Mouse (Mus musculus): ENCODE results near the gene Emc3. TPM values are rescaled to one million over a fixed set of nuclear protein-coding genes. Genes with fewer than 3 reads are reported as not detected.
A peak's percentile ranks its signal among the peaks of the same experiment; 100 is the strongest.

Gene Emc3
- polyA plus RNA-seq, 1 experiment from 2014 or later: 162 TPM

DNA sequence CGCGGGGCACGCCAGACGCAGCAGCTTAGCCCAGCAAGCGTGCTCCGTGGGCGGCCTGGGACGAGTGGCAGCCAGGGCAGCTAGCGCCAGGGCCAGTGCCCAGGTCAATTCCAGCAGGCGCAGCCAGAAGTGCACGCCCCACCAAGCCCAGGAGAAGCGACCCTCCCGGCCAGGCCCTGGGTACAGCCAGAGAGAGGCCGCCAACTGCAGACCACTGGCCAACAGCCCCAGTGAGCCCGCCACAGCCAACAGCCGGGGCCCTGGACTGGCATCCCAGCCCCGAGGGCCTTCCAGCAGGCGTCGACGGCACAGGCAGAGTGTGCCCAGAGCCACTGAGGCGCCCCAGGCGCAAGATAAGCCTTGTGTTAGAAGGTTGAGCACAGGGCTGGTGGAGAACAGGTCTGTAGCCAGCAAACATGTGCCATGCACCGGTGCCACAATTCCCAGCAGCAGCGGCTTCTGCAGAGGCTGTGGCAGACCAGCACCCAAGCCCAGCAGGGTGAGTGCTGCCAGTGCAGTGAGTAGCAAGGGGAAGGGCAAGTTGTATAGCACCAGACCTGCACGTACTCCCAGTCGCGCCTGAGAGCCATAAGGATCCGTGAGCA is 36.3 kb downstream of the Emc3 start:
- CTCF ChIA-PET: interaction anchor here (1.1 kb wide), 1 partner anchor 12 kb away, joined by 3 read pairs; no protein-coding TSS in a partner anchor
- DNase-seq (ENCODE audit: low read depth, low spot score): no peak

DNA sequence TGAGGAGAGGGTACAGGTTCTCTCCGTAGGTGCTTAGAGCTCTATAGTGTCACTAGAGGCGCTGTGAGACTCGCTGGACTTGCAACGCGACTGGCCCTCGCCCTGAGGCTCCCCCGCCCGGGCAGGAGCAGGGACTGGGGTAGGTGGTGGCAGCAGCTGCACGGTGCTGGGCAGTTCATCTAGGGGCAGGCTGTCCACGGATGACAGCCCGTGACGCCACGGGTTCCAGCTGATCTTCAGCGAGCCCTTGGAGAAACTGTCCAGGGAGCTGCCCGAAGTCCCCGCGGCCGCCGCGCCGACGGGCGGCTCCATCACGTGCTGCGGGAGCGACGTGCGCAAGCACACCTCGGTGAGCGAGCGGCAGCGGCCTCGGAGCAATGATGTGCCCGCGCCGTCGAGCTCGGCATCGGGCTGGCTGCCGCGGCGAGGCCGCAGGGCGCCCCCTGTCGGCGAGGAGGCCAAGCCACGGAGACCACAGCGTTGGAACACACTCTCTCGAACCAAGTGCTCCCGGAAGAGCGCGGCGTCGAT is 37.1 kb downstream of the Emc3 start:
- ATAC-seq (no peak), DNase-seq (ENCODE audit: low read depth, low spot score) (no peak)
- CTCF ChIA-PET: interaction anchor here (1.1 kb wide), 1 partner anchor 12 kb away, joined by 3 read pairs; no protein-coding TSS in a partner anchor
- in situ Hi-C loops (cut with MboI; ENCODE audit: low pct_unique_long_range_greater_than_20kb): no loop called here
- H3K27me3 ChIP-seq: no peaks in the 10 kb centered on the region
- POLR2A ChIA-PET: interaction anchor here (3.2 kb wide), 1 partner anchor 13 kb away, joined by 9 read pairs; no protein-coding TSS in a partner anchor
- no peak for TF ChIP-seq CTCF (IDR thresholded peaks at IDR 0.05)

More for the DNA sequence above, 36.3 kb downstream of the Emc3 start:
- no peak for ATAC-seq
- POLR2A ChIA-PET: no interaction called here
- no peak for TF ChIP-seq CTCF (IDR thresholded peaks at IDR 0.05)
- no peaks in the 10 kb centered on the region for H3K27me3 ChIP-seq
- in situ Hi-C loops (cut with MboI; ENCODE audit: low pct_unique_long_range_greater_than_20kb): no loop called here

DNA sequence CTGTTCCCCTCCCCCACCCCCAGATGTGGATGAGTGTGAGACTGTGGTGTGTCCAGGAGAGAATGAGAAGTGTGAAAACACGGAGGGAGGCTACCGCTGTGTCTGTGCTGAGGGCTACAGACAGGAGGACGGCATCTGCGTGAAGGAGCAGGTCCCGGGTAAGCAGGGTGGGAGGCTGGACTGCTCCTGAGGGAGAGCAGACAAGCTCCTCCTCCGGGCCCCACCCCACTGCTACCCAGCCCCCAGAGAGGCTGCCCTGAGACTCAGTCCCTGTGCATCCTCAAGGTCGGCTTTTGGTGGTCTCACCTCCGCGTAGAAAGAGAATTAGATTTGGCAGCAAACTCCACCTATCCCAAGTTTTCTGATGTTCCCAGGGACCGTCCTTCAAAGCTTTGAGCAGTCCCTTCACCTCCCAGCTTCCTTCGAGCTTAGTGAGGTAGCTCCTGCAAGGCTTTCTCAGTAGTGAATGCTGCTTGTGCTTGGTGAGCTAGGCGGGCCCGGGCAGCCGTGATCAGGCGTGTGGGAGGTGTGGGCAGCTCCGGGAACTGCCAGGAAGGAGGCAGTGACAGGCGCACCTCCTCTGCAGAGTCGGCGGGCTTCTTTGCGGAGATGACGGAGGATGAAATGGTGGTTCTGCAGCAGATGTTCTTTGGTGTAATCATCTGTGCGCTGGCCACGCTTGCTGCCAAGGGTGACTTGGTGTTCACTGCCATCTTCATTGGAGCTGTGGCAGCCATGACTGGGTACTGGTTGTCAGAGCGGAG is 39.2 kb downstream of the Emc3 start:
- in situ Hi-C loops (cut with MboI; ENCODE audit: low pct_unique_long_range_greater_than_20kb): no loop called here
- H3K27me3 ChIP-seq: no peaks in the 10 kb centered on the region
- ChIA-PET POLR2A (interaction anchor here (3.2 kb wide), 1 partner anchor 11 kb away, joined by 9 read pairs; no protein-coding TSS in a partner anchor), CTCF (no interaction called here)
- DNase-seq (ENCODE audit: low read depth, low spot score) (no peak), ATAC-seq (no peak)
- TF ChIP-seq CTCF (IDR thresholded peaks at IDR 0.05): no peak

DNA sequence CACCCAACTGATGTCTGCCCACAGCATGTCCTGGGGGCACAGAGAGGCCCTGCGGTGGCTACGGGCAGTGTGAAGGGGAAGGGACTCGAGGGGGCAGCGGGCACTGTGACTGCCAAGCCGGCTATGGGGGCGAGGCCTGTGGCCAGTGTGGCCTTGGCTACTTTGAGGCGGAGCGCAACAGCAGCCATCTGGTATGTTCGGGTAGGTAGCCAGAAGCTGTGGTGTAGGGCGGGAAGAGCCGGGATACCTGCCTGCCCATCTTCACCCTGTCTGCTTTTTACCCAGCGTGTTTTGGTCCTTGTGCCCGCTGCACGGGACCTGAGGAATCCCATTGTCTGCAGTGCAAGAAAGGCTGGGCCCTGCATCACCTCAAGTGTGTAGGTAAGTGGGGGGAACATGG is 42.0 kb downstream of the Emc3 start:
- H3K27me3 ChIP-seq: no peaks in the 10 kb centered on the region
- in situ Hi-C loops (cut with MboI; ENCODE audit: low pct_unique_long_range_greater_than_20kb): no loop called here
- TF ChIP-seq CTCF (IDR thresholded peaks at IDR 0.05): no peak
- no peak for DNase-seq (ENCODE audit: low read depth, low spot score)
- CTCF ChIA-PET: interaction anchor here (0.7 kb wide), 1 partner anchor 59 kb away, joined by 3 read pairs; no protein-coding TSS in a partner anchor
- ATAC-seq: no peak
- POLR2A ChIA-PET: no interaction called here

GRCm38 (mm10) chr6:113487125-113487576 is 44.3 kb downstream of the Emc3 start:
- TF ChIP-seq CTCF (IDR thresholded peaks at IDR 0.05): no peak
- no peak for ATAC-seq
- POLR2A ChIA-PET: interaction anchor here (0.9 kb wide), 1 partner anchor 16 kb away, joined by 3 read pairs; no protein-coding TSS in a partner anchor
- no peaks in the 10 kb centered on the region for H3K27me3 ChIP-seq
- CTCF ChIA-PET: interaction anchor here (1.2 kb wide), 2 partner anchors 36 to 43 kb away, joined by 3 to 4 read pairs; no protein-coding TSS in a partner anchor
- in situ Hi-C loops (cut with MboI; ENCODE audit: low pct_unique_long_range_greater_than_20kb): no loop called here
- DNase-seq (ENCODE audit: low read depth, low spot score): no peak

- ATAC-seq (no peak), DNase-seq (ENCODE audit: low read depth, low spot score) (no peak)
- no peaks in the 10 kb centered on the region for H3K27me3 ChIP-seq
- ChIA-PET CTCF (interaction anchor here (0.9 kb wide), 1 partner anchor 13 kb away, joined by 3 read pairs; the partner anchor contains the start of gene Il17rc), POLR2A (interaction anchor here (1.0 kb wide), 1 partner anchor 13 kb away, joined by 3 read pairs; the partner anchor contains the start of gene Il17rc)
- in situ Hi-C loops (cut with MboI; ENCODE audit: low pct_unique_long_range_greater_than_20kb): loop anchor here (5.0 kb wide), 2 partner anchors 41 to 209 kb away; partner anchors contain the start of gene Jagn1
- TF ChIP-seq CTCF (IDR thresholded peaks at IDR 0.05): no peak
These were observed 47.7 kb downstream of the Emc3 start for GRCm38 (mm10) chr6:113483729-113484128.

GRCm38 (mm10) chr6:113483100-113483615 is 48.3 kb downstream of the Emc3 start, which contains the start of gene Creld1:
Gene Creld1 (plus strand): TSS chr6:113483297.
- POLR2A ChIA-PET: interaction anchor here (0.5 to 3.8 kb wide), 3 partner anchors 12 to 402 kb away, joined by 3 to 41 read pairs (median 3); partner anchors contain the start of gene Il17rc
- no peaks in the 10 kb centered on the region for H3K27me3 ChIP-seq
- in situ Hi-C loops (cut with MboI; ENCODE audit: low pct_unique_long_range_greater_than_20kb): loop anchor here (5.0 kb wide), 2 partner anchors 41 to 209 kb away; partner anchors contain the start of gene Jagn1
- DNase-seq (ENCODE audit: low read depth, low spot score) (peak; percentile 90), ATAC-seq (peak; percentile 69)
- no peak for TF ChIP-seq CTCF (IDR thresholded peaks at IDR 0.05)
- CTCF ChIA-PET: no interaction called here

DNA sequence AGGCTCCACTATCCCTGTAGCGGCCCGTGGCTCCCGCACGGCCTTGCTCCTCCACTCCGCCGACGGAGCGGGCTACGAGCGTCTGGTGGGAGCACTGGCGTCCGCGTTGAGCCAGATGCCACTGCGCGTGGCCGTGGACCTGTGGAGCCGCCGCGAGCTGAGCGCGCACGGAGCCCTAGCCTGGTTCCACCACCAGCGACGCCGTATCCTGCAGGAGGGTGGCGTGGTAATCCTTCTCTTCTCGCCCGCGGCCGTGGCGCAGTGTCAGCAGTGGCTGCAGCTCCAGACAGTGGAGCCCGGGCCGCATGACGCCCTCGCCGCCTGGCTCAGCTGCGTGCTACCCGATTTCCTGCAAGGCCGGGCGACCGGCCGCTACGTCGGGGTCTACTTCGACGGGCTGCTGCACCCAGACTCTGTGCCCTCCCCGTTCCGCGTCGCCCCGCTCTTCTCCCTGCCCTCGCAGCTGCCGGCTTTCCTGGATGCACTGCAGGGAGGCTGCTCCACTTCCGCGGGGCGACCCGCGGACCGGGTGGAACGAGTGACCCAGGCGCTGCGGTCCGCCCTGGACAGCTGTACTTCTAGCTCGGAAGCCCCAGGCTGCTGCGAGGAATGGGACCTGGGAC is 48.9 kb downstream of the Emc3 start:
- ATAC-seq (no peak), DNase-seq (ENCODE audit: low read depth, low spot score) (no peak)
- no peaks in the 10 kb centered on the region for H3K27me3 ChIP-seq
- POLR2A ChIA-PET: interaction anchor here (0.5 to 3.8 kb wide), 7 partner anchors 11 to 401 kb away, joined by 3 to 41 read pairs (median 3); partner anchors contain the start of gene Il17rc
- in situ Hi-C loops (cut with MboI; ENCODE audit: low pct_unique_long_range_greater_than_20kb): loop anchor here (5.0 kb wide), 2 partner anchors 40 to 210 kb away; partner anchors contain the start of gene Jagn1
- CTCF ChIA-PET: no interaction called here
- TF ChIP-seq CTCF (IDR thresholded peaks at IDR 0.05): no peak

GRCm38 (mm10) chr6:113480555-113481373 is 50.7 kb downstream of the Emc3 start:
- no peak for TF ChIP-seq CTCF (IDR thresholded peaks at IDR 0.05)
- H3K27me3 ChIP-seq: no peaks in the 10 kb centered on the region
- DNase-seq (ENCODE audit: low read depth, low spot score) (peak; percentile 85), ATAC-seq (peak; percentile 82)
- in situ Hi-C loops (cut with MboI; ENCODE audit: low pct_unique_long_range_greater_than_20kb): loop anchor here (5.0 kb wide), 2 partner anchors 38 to 212 kb away; partner anchors contain the start of gene Jagn1
- POLR2A ChIA-PET: interaction anchor here (0.7 to 3.8 kb wide), 6 partner anchors 9 to 46 kb away, joined by 3 to 41 read pairs (median 4); partner anchors contain the start of gene Il17rc
- CTCF ChIA-PET: interaction anchor here (0.6 to 3.0 kb wide), 6 partner anchors 11 to 49 kb away, joined by 3 to 17 read pairs (median 3); partner anchors contain the start of gene Il17rc
